Mouse (Mus musculus): ENCODE results near the gene Spert.

Spert gene

GRCm38 (mm10) chr14:75592978-75593377, at the start of gene Spert:
TSS of gene Spert (minus strand) at chr14:75593116.
- no peak for DNase-seq

GRCm38 (mm10) chr14:75642080-75642479, 49.2 kb upstream of the Spert start, which contains the start of gene Erich6b:
TSS of gene Erich6b (plus strand) at chr14:75642259.
- DNase-seq: no peak

- DNase-seq: no peak
These were observed 48.5 kb upstream of the Spert start for GRCm38 (mm10) chr14:75641369-75641768.

- DNase-seq: peak in 1 of 2 experiments; percentile 2
These were observed 47.9 kb upstream of the Spert start for GRCm38 (mm10) chr14:75640846-75641245.

GRCm38 (mm10) chr14:75637641-75638040, 44.7 kb upstream of the Spert start:
- DNase-seq: no peak

GRCm38 (mm10) chr14:75636107-75636506, 43.2 kb upstream of the Spert start:
- DNase-seq: no peak

- no peak for DNase-seq
These were observed 42.4 kb upstream of the Spert start for GRCm38 (mm10) chr14:75635350-75635749.

GRCm38 (mm10) chr14:75628870-75629269, 36.0 kb upstream of the Spert start:
- DNase-seq: no peak

GRCm38 (mm10) chr14:75622984-75623383, 30.1 kb upstream of the Spert start:
- DNase-seq: no peak

GRCm38 (mm10) chr14:75616375-75616774, 23.5 kb upstream of the Spert start:
- no peak for DNase-seq

- no peak for DNase-seq
These were observed 16.3 kb upstream of the Spert start for GRCm38 (mm10) chr14:75609176-75609575.

GRCm38 (mm10) chr14:75583870-75584269, 9.0 kb downstream of the Spert start:
- DNase-seq: no peak

GRCm38 (mm10) chr14:75579010-75579409, 13.9 kb downstream of the Spert start:
- DNase-seq: no peak

GRCm38 (mm10) chr14:75566303-75566702, 26.6 kb downstream of the Spert start:
- DNase-seq: no peak

- DNase-seq: no peak
These were observed 27.3 kb downstream of the Spert start for GRCm38 (mm10) chr14:75565534-75566140.

- no peak for DNase-seq
These were observed 31.2 kb downstream of the Spert start for GRCm38 (mm10) chr14:75561577-75562331.

- DNase-seq: no peak
These were observed 51.2 kb downstream of the Spert start for GRCm38 (mm10) chr14:75541731-75542130.

GRCm38 (mm10) chr14:75540996-75541350, 51.9 kb downstream of the Spert start:
- DNase-seq: no peak

- no peak for DNase-seq
These were observed 52.5 kb downstream of the Spert start for GRCm38 (mm10) chr14:75540216-75540995.

- DNase-seq: no peak
These were observed 53.7 kb downstream of the Spert start for GRCm38 (mm10) chr14:75539205-75539604.

All from thymus, postnatal 36 days (tissue).